ENCODE assay signal across 23 mouse cellular contexts in genomic region chr10:70071334-70071733, GRCm38 (mm10). TPM values are rescaled to one million over a fixed set of nuclear protein-coding genes. Genes with fewer than 3 reads are reported as not detected.
A peak's percentile ranks its signal among the peaks of the same experiment; 100 is the strongest.
DNase-seq lines count a peak whose midpoint lies in the region; TF ChIP-seq lines count a peak whose summit lies in the region.
"Had no signal": no experiment of that assay in that cellular context is flagged by ENCODE, and none has a peak within 500 bp of the region (broad histone marks: within the 10 kb centered on the region; RNA-seq: fewer than 3 reads in every experiment).

No protein-coding gene starts in this region.

- intact Hi-C loops in left cerebral cortex, postnatal 4 days (cut with DNase I), result no loop called here
- intact Hi-C loops in left cerebral cortex, adult 2 months (cut with DNase I), result no loop called here

- peak; percentile 32 for DNase-seq in left cerebral cortex, adult 11 months (ENCODE audit: low spot score)
- no peak for DNase-seq in left cerebral cortex, postnatal 4 days
- peak; percentile 38 to 51 for DNase-seq in left cerebral cortex, adult 2 months (ENCODE audit: extremely low spot score in 1 of 2, low spot score in 2 of 2)
- DNase-seq in right cerebral cortex, postnatal 10 days (ENCODE audit: low spot score in 2 of 2), result peak; percentile 37 to 57
- no peak for DNase-seq in cerebellum, adult 9-10 months
- DNase-seq in lung, postnatal 14 days, result no peak
- no peak for DNase-seq in cerebellum, postnatal 36 days
- DNase-seq: adrenal gland, postnatal 36 days; cerebellum, adult 11-12 months; cerebellum, postnatal 14 days; gastrocnemius, postnatal 14 days; heart, adult 18-20 months; heart, postnatal 36 days; kidney, adult 18-20 months; liver had no signal

- H3K4me3 ChIP-seq in left cerebral cortex, adult 2 months, result no peak overlapping the region
- H3K4me3 ChIP-seq: embryonic facial prominence, embryonic 12.5 days; forebrain, embryonic 12.5 days; limb, embryonic 10.5 days; liver, embryonic 15.5 days; neural tube, embryonic 15.5 days had no signal

- H3K27ac ChIP-seq in left cerebral cortex, adult 2 months, result no peak overlapping the region
- H3K27ac ChIP-seq: embryonic facial prominence, embryonic 12.5 days; forebrain, embryonic 12.5 days; hindbrain, embryonic 14.5 days; kidney, postnatal 0 days; limb, embryonic 10.5 days; liver, embryonic 15.5 days; neural tube, embryonic 15.5 days; stomach, postnatal 0 days had no signal

- TF ChIP-seq CTCF in left cerebral cortex, adult 2 months (IDR thresholded peaks at IDR 0.05), result peak; percentile 10; the same call in 1 of the 2 replicates

RNA-seq across cellular contexts. Expression of gene Ccdc6, which starts 25.6 kb away (rescaled TPM):
- total RNA-seq in left cerebral cortex, postnatal 4 days (2021), result 10 to 100 TPM; 68.1 to 70.5 TPM
- 10 to 100 TPM; 51.1 to 64.8 TPM for total RNA-seq in left cerebral cortex, adult 2 months (2021)

Comparison
In these comparisons a context has a peak if more than half of its experiments do, and no peak if none do; other contexts are left out.
1. DNase-seq: peak in left cerebral cortex, adult 11 months (single experiment), left cerebral cortex, adult 2 months (2 of 2) and right cerebral cortex, postnatal 10 days (2 of 2); none in left cerebral cortex, postnatal 4 days (single experiment), cerebellum, adult 9-10 months (single experiment), lung, postnatal 14 days (single experiment) and cerebellum, postnatal 36 days (0 of 2).